Mouse (Mus musculus) ovary, adult 18-20 months (tissue): ENCODE measurements at regions not wholly inside any gene's neighbourhood (a gene's known extent, or its start where the extent isn't known, plus 50 kb on each side); places are given as distances from the start of the nearest gene placed in this dataset.
A peak's percentile ranks its signal among the peaks of the same experiment; 100 is the strongest.

ENCODE experiments used
- DNase-seq: peaks from one replicate; pipeline ENCODE4 v3.0.0; 2022; ENCODE audit warnings: low spot score, mixed read lengths

DNA sequence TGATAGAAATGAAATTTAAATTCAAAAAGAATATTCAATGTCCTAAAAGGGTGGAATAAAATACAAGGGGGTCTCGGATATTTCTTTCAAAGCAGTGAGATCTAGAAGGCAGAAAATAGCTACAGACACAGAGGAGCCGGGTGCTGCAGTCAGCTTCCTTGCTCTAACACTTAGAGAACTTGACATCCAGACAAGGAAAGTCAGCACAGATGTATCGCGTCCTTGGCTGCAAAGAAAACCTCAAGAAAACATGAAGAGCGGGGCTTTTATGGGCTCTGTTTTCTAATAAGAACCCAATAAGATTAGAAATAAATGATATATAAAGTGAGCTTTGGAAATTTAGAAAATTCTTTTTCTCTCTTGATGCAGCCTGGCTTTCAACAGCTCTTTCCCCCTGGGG, 53.1 kb upstream of the Glis3 start:
- no peak for DNase-seq

DNA sequence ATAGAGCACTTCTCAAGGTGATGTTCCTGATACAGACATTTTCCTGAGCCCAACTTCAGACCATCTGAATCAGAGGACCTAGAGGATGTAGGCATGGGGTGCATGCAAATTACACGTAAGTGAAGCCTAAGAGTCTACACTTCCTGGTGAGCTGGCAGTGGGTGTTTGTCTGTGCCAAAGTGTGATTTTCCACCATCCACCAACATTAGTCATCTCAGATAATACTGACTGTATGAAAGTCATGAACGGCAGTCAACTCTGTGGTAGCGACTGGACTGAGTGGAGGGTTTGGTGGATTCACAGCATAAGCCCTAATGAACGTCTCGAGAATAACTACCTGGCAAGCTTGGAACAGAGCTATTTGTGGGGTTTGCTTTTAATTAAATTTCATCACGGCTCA, 53.9 kb upstream of the Glis3 start:
- DNase-seq, result no peak

DNA sequence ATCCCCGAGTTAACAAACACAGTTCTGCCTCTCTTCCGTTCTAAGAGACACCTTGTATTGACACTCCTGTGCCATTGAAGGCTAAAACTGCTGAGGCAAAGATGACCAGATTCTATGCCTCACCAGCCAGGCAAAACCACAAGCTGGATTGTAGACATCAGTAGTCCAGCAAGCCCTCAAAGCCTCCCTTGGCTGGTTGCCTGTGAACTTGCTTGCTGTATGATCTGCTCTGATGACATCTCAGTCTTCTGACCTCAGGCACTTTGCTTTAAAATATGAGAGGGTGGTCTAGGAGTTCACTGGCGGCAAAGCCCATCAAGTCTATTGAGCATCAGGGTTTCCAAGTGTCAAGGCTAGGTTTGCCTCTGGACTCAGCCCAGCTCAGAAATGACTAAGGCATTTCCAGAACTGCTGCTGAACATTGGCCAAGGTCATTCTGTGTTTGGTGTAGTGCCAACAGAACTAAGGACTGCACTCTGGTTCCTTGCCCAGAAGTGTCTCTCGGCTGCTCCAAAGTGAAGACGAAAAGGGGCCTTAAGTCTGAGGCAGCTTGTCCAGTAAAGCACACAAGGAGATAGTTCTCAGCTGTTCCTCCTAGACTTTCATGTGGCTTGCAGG, 63.4 kb upstream of the Glis3 start:
- DNase-seq, result peak; percentile 82

DNA sequence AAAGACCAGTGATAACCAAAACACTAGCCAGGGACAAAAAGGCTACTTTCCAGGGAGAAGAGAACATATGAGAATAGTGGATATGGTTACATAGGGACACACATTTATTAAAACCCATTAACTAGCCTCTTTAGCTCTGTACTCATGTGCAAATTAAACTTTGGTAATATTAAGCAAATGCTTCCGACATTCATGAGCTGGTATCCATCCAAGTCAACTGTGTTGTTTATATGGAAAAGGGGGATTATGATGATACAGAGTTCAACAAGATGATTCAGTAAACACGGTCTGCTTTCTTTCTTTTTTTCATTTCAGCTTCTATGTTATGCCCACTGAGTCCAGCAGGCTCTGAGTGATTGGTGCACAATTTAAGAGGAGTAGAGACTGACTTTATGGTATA, 65.2 kb upstream of the Glis3 start:
- DNase-seq, result no peak

DNA sequence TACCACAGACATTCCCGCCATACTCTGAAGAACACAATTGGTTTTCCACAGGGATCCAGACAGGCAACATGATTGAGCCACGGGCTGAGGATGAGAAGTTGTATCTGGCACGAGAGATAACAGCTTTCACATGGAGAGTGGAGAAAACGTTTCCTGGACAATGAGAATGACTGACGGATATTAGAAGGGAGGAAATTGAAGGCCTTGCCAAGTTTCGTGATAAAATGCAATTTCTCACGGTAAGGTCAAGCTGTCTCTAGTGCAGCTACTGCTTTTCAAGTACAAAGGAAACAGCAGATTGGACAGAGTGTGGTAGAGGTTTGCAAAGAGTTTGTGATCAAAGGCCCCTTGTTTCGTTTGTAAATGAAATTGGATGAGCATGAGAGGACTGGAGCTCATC, 65.7 kb upstream of the Glis3 start:
- peak; percentile 6 for DNase-seq

DNA sequence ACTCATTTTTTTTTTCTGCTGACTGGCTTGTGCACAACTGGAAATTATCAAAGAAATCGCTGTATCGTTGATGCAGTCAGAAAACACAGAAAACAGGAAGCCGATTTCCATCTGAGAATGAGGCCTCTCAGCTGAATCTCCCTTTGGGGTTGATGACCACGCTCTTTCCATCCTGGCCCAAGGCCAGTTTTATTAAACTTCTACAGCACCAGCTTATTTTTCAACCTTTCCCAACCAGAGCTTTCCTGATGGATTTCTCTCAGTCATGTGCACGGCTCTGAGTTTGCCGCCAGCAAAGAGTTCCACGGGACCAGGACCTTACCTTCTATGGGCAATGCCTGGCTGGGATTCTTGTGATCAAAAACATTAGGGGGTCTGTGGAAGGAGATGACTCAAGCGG, 71.2 kb upstream of the Glis3 start:
- DNase-seq, result no peak

DNA sequence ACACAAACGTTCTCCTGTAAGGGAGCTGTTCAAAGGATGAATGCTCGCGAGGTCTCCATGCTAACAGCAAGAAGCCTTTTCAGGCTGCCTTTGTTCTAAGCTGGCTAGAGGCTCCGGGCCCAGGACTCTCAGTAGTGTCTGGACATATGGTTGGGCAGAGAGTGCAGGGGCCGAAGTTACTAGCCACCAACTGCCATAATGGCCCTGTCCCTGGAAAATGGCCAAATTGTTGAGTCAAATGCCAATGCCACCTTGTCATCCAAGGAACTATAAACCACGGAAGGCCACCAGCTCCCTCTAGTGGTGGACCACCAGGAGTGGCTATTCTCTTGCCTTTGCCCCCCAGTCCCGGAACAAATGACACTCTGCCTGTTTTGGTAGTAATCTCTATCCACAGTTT, 76.0 kb upstream of the Slc1a1 start:
- peak; percentile 16 for DNase-seq

DNA sequence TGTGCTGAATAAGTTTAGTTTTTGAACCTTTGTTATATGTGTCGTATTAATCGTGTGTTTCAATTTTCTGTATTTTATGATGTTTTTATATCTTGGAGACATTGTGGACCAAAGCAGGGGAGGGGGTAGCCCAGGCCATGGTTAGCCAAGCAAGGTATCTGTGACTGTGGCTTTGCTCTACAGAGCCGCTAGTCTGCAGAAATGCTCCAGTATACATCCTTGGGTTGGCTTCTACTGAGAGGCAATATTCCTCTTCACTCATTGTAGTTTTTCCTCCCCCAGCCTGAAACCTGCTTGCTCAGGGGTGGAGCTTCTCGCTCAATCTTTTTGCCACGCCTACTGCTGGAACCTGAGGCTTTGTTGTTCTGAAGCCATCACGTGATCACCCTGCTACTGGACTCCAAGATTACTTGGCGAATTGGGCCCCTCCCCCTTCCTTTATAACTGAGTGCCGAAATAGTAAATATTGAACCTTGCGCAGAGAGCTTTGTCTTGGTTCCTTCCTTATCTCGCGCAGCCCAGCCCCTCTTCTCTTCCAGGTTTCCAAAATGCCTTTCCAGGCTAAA, 70.0 kb upstream of the Slc1a1 start:
- DNase-seq, result no peak

DNA sequence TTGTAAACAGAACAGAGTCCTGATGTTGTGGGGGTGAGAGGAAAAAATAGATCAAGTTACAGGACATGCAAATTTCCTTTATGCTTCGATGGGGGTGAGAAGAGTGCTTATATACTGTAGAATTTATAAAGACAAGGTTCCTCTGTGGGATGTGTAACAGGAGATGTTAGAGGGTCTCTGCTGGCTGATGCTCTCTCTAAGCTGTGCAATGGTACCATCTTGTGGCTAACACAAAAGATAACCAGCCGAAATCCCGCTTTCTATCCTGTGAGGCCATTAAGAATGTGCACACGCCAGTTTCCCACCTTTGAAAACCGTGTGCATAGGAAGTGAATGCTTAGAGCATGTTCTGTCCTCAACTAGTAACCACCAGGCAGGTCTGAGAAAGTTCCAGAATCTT, 66.6 kb upstream of the Slc1a1 start:
- no peak for DNase-seq

DNA sequence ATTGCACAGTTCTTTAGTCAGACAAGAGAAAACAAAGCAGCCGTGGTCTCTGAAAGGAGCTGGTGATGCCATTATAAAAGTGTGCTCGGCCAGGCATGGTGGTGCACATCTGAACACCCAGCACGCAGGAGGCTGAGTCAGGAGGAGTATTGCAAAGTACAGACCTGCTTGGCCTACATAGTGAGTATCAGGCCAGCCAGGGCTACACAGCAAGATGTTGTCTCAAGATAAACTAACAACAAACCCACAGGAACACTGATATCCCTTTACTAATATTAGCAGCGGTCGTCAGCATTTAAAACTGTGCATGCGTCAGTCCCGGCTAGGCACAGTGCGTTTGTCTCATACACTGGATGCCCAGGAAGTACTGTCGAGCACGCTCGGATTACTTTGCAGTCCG, 64.4 kb upstream of the Slc1a1 start:
- no peak for DNase-seq

DNA sequence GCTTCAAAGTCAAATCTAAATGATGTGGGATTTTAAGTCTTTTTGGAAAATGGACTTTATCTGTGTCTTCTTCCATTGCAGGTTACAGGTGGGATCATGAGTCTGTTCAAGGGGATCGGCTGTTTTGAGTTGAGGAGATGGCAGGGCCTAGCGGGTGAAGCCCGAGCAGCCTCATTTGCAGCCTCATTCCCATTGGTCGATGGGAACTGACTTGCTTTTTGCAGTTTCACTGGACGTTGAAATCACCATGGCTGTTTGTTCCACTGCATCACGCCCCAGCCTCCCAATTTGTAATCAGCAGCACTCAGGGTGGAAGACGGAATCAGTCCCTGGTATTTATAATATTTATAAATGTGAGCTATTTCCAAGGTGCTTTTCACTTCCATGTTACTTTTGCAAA, 63.0 kb upstream of the Slc1a1 start:
- DNase-seq, result no peak

DNA sequence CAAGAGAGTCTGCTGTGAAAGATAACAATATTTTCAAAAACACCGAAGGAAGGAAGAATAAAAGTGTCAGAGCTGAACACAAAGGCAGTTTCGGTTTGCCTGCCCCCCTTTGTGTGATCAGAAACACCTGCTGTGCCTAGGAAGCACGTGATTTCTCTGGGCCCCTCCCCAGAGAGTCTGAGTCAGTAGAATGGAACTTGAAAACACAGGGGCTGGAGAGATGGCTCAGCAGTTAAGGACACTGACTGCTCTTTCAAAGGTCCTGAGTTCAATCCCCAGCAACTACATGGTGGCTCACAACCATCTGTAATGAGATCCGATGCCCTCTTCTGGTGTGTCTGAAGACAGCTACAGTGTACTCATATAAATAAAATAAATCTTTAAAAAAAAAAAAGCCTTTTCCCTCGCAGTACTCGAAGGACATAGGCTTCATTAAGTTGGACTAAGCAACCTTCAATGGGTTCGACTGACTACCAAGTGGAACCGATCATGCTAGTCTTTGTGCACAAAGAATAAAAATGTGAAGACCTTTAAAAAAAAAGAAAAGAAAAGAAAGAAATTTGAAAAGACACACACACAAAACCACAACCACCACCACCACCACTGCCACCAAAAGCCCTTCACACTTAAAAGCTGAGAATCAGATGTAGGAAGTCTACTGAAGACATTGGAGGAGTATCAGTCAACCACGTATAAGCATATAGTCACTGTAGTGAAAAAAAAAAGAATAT, 61.8 kb upstream of the Slc1a1 start:
- DNase-seq, result no peak

DNA sequence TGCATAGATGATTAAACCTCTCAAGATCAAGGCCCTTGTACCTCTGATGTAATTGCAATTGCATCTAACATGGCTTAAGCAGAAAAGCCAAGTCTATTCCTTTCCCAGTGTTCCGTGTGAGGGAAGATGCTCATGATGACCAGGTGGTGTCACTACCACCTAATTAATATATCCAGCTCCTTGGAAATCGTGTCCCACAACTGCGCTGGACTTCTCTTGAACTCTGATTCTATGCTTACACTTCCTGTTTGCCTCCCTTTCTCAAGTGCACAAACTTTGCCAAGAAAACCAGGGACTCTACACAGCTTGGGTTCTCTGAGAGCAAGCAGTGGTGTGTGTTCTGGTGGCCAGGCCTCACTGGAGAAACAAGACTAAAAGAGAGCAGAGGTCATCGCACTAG, 58.0 kb upstream of the Slc1a1 start:
- DNase-seq, result no peak

DNA sequence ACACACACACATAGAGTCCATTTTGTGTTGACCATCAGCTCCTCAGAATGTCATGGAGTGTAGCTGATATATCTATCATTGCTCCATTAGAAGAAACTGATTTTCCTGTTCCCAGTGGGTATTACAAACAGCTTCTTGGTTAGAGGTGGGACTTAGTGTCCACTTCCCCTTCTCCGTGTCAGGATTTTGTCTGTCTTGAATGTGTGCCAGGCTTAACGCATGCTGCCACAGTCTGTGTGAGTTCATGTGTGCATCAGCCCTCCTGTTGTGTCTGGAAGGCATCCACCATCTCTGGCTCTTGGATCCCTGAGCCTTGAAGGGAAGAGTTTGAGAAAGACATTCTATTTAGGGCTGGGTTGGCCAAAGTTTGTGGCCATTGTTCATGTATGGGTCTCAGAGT, 57.2 kb upstream of the Slc1a1 start:
- DNase-seq, result no peak

DNA sequence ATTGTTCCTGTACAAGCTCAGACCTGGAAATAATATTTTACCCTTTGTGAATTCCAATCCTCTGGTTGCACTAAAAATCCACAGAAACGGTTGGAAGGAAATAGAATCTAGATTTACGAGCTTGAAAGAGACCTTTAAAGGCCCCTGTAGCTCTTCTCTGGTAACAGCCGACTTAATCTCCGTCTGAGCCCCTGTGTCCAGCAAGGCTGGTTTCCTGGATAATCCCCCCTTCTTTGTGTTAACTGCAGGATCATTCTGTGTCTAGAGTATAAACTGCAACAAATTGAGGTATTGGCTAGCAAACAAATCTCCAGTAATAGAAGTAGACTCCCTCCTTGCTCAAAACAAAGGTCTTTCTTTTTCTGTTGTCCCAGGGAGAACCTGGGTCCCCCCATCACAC, 56.5 kb upstream of the Slc1a1 start:
- DNase-seq, result no peak

DNA sequence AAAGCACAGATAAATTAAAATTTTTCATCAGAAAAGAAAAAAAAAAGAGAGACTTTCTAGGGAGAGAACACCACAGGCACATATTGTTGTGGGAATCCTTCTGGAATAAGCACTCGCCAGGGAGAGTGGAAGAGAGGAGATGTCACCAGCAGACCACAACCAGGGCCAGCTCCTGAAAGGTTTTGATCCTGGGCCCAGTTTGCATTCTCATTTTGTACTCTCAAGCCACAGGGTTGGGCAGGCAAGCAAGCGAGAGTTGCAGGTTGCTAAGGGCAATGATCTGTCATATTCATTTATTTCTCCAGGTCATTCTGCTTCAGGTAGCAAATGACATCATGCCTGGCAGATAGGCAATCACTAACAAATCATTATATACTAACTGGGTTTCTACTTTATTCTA, 52.9 kb upstream of the Slc1a1 start:
- DNase-seq, result no peak
